Mouse (Mus musculus) cortical plate, adult 2 months (tissue): ENCODE results near the gene Gm9733.

Experiments
- CTCF ChIP-seq: fragments of 200-500 bp; IDR thresholded peaks from 2 replicates; pipeline ENCODE4 v1.5.1; 2011; ENCODE audit warnings: mild to moderate bottlenecking, control low read depth, low read length; ENCODE audit not compliant: insufficient read depth; ENCODE audit errors: extremely low read depth
- POLR2A ChIP-seq: fragments of 200-500 bp; IDR thresholded peaks from 2 replicates; pipeline ENCODE4 v1.6.1; 2011; ENCODE audit warnings: mild to moderate bottlenecking, low read length, control low read depth; ENCODE audit not compliant: insufficient read depth; ENCODE audit errors: extremely low read depth

DNA sequence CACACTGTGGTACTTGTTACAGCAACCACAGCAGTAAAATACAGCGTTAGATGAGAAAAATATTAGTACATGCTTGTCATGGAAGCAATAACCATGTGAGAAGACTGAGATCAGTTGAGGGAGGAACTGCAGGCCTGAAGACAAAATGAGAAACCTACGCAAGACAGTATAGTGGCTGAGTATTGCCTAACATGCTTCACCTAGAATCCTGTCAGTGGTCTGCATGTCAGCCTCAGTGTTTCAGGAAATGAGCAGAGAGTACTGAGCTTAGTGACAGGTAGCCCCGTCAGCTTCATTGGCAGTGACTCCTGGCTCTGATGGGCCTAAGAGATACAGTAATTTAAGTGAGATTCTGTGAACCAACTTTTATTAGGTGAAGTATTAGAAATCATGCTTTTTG, 557 bp downstream of the Gm9733 start:
- TF ChIP-seq CTCF (no peak), POLR2A (no peak)
